24 mouse cellular contexts compared by ENCODE assay signal in genomic region chr11:6445951-6446350, GRCm38 (mm10).
"Had no signal": no experiment of that assay in that cellular context is flagged by ENCODE, and none has a peak within 500 bp of the region (broad histone marks: within the 10 kb centered on the region; RNA-seq: fewer than 3 reads in every experiment).

No protein-coding gene starts in this region.

- DNase-seq: forebrain, postnatal 0 days; gastrocnemius, postnatal 14 days; gastrocnemius, postnatal 36 days; heart, adult 2 months; heart, postnatal 14 days; heart, postnatal 36 days; kidney, adult 11 months; kidney, adult 2 months; kidney, adult 9 months; kidney, postnatal 14 days; kidney, postnatal 36 days; layer of hippocampus, adult 9-11 months; layer of hippocampus, postnatal 36 days; left cerebral cortex, postnatal 4 days had no signal

- H3K4me2 ChIP-seq: heart, embryonic 11.5 days; heart, embryonic 15.5 days; hindbrain, embryonic 13.5 days; limb, embryonic 13.5 days; limb, embryonic 15.5 days had no signal

- H3K4me3 ChIP-seq: heart, adult 2 months; heart, embryonic 13.5 days; heart, embryonic 15.5 days; hindbrain, embryonic 13.5 days; hindbrain, embryonic 15.5 days; kidney, embryonic 15.5 days; limb, embryonic 13.5 days; limb, embryonic 15.5 days had no signal

- H3K27ac ChIP-seq: heart, adult 2 months; heart, embryonic 13.5 days; heart, embryonic 15.5 days; hindbrain, embryonic 13.5 days; hindbrain, embryonic 15.5 days; hindbrain, postnatal 0 days; kidney, embryonic 15.5 days; limb, embryonic 13.5 days; limb, embryonic 15.5 days had no signal

- H3K9ac ChIP-seq: forebrain, postnatal 0 days; heart, embryonic 13.5 days; heart, embryonic 15.5 days; hindbrain, embryonic 13.5 days; hindbrain, embryonic 15.5 days; kidney, embryonic 15.5 days; limb, embryonic 13.5 days; limb, embryonic 15.5 days had no signal

- ATAC-seq: forebrain, postnatal 0 days; hindbrain, postnatal 0 days; intestine, embryonic 16.5 days had no signal

- H3K27me3 ChIP-seq: heart, embryonic 13.5 days; heart, embryonic 15.5 days; hindbrain, embryonic 13.5 days; hindbrain, embryonic 15.5 days; kidney, embryonic 15.5 days; limb, embryonic 13.5 days; limb, embryonic 15.5 days had no signal

- H3K36me3 ChIP-seq: heart, embryonic 15.5 days; hindbrain, embryonic 15.5 days; limb, embryonic 15.5 days had no signal

- H3K9me3 ChIP-seq: heart, embryonic 13.5 days; heart, embryonic 15.5 days; hindbrain, embryonic 13.5 days; hindbrain, embryonic 15.5 days; kidney, embryonic 15.5 days; limb, embryonic 13.5 days; limb, embryonic 15.5 days had no signal
